Mouse (Mus musculus) erythroid progenitor cell, adult 5-6 weeks (primary cell): ENCODE measurements around the gene Fuca1. TPM values are rescaled to one million over a fixed set of nuclear protein-coding genes. Genes with fewer than 3 reads are reported as not detected.

Experiments used
- ATAC-seq: replicated peaks from 2 replicates; pipeline ENCODE4 v1.8.0; 2016; ENCODE audit warnings: moderate number of reproducible peaks, mild to moderate bottlenecking, moderate TSS enrichment, inconsistent platforms; ENCODE audit not compliant: poor library complexity, low FRiP score, severe bottlenecking
- total RNA-seq, 2 experiments: library from RNA; stranded (forward) in 1 of 2; stranded (reverse) in 1 of 2; fragments of 150-400 nt in 1 of 2; fragments of 186-747, 209-891 nt in 1 of 2; gene quantifications; 2 replicates each; pipeline versions ENCODE4 v1.2.3 to v1.2.4; 2015 to 2017; ENCODE audit warnings: low replicate concordance in 2 of 2

The Fuca1 gene
- total RNA-seq, 2 experiments from 2014 or later, result 38.9 to 45.3 TPM

DNA sequence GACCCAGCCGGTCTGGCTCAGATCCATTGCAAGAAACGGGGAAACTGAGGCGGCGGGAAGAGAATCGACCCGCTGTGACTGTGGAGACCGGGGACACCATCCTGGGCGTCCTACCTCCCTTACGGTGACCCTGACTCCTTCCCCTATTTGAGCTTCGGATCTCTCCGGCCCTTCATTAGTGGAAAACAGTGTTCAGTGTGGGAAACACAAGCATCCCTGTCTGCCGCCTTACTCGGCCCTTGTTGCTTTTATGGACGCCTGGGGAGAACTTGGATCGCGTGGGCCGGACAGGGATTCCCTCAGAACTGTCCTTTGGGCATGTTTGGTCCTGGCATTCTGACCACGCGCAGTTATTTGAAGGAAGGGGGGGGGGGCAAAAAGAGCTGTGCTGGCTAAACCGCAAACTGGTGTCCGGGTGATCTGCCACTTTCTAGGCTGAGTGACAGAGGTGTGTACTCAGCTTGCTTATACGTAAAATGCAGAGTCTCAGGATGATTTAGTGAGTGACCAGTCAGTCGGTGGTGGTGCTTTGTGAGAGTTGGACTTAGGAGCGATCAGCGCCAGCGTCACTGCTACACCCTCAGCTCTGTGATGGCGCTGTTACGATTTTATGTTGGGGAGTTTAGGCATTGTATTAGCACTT, 26.2 kb downstream of the Fuca1 start:
- peak; percentile 59 for ATAC-seq

DNA sequence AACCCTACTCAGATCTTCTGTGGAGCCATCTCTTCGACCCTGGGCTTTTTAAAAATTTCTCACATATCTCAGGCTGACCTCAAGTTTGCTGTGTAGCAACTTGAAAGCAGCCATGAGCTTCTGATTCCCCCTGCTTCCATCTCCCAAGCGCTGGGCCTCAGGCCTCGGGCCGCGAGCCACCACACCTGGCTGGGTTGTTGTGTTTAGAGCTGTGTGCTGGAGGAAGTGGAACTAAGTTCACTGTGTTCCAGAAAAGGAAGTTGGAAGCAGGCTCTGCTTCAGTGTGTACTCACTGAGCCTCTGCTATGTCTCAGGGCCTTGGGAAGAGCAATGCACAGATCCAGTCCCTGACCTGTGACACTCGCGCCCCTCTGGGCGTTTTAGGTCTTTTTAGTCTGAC, 27.6 kb downstream of the Fuca1 start:
- ATAC-seq, result no peak

DNA sequence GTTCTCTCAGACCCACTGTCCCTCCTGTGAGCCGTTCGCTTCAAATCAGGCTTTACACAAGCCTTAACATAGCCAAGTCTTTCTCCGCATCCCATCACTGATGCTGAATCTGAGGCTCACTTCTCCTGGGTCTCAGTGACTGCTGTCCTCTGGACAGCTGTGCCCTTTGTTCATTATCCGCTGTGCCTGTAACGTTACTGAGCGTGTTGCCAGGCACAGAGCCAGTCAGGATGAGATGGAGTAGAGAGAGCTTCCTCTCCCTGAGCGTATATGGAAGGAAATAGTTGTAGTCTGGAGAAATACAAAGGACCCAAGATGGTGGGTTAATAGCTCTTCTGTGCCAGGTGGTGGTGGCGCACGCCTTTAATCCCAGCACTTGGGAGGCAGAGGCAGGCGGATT, 28.9 kb downstream of the Fuca1 start:
- ATAC-seq, result no peak

DNA sequence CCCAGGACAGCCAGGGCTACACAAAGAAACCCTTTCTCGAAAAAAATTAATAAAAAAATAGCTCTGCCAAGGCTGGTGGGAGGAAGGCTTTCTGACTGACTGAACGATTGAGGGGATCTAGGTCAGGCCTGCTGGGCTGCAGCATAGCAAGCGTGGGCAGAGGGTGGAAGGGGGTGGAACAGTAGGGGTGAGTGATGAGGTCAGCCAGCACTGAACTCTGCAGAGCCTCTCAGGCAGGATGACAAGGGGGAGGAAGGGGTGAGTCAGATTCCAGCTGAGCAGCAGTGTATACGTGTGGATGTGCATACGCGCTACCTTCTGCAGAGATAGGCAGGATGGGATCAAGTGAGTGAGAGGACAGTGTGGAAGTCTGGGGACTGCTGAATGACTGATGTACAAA, 29.4 kb downstream of the Fuca1 start:
- ATAC-seq, result no peak

DNA sequence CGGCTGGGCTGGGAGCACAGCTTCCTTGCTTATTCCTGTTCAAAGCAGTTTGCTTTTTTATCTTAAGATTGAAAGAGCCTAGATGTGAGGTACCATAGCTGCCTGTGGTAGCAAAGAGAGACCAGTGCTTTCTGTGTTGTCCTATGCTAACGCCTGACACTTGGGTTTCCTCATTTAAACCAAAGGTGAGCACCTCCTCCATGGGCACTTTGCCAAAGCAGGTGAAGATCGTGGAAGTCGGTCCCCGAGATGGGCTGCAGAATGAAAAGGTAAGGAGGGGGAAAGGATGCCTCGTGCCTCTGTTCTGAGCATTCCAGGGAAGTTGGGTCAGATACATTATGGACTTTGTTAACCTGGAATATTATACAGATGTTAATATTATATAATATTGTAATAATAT, 29.8 kb downstream of the Fuca1 start:
- no peak for ATAC-seq

DNA sequence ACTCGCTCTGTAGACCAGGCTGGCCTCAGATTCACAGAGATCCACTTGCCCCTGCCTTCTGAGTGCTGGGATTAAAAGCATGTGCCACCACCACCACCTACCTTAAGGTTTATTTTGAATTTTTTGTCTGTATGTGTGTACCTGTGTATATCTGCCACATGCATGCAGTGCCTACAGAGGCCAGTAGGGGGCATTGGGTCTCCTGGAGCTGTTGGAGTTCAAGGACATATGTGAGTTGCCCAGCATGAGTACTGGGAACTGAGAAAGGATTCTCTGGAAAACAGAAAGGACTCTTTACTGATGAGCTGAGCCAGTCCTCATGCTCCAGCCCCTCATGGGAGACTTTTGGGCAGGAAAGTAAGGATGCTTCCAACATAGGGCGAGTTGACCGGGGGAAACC, 31.0 kb downstream of the Fuca1 start:
- ATAC-seq, result no peak

DNA sequence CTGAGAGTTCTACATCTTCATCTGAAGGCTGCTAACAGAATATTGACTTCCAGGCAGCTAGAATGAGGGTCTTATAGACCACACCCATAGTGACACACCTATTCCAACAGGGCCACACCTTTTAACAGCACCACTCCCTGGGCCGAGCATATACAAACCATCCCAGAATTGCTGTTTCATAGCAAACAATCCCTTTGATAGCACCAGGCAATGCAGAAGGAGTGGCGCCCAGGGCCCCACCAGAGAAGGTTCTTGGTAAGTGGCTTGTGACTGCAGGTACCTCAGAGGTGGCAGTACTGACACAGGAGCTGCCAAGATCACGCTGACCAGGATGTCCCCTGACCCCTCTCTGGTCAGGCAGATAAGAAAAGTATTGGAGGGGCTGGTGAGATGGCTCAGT, 32.6 kb downstream of the Fuca1 start:
- no peak for ATAC-seq

DNA sequence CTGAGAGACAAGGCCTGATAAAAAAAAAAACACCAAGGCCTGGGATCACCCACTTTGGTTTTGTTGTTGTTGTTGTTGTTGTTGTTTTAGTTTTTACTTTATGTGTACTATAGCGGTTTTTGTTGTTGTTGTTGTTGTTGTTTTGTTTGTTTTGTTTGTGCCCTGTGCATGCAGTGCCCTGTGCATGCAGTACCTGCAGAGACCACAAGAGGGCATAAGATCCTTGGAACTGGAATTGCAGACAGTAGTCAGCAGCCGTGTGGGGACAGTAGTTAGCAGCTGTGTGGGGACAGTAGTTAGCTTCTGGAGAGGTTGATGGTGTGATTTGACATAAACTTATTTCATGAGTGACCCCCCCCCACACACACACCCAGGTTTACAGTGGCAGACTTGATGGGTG, 33.7 kb downstream of the Fuca1 start:
- ATAC-seq, result peak; percentile 79

DNA sequence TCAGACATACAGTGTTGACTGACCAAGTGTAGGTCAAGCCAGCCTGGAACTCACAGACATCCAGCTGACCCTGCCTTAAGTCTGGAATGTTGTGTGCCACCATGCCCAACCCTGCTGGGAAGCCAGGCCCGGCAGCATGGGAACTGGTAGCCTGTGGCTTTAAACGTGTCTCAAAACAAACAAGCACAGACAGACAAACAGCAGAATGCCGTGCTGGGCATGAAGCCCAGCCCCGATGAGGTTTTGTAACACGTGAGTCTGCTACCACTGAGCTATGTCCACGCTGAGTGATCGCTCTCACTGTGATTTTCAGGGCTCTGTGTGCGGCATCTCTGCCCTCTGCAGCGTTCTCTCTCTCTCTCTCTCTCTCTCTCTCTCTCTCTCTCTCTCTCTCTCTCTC, 35.4 kb downstream of the Fuca1 start:
- no peak for ATAC-seq

DNA sequence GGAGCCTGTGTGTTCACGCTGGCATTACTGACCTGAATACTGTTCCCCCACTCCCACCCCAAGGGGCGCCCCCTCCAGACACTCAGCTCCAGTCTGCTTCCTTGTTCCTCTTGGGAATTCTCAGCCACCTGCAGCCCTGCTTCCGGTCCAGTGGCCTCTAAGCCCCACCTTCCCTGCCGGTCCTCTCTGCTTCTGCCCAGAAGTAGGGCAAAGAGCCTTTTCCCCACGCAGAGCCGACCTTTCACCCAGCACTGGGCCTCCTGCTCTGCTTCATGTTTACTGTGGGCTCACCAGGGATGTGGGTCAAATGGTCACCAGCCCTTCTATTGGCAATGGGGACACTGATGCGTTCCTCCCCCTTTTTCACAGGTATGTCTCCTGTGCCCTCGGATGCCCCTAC, 37.8 kb downstream of the Fuca1 start:
- ATAC-seq, result no peak

DNA sequence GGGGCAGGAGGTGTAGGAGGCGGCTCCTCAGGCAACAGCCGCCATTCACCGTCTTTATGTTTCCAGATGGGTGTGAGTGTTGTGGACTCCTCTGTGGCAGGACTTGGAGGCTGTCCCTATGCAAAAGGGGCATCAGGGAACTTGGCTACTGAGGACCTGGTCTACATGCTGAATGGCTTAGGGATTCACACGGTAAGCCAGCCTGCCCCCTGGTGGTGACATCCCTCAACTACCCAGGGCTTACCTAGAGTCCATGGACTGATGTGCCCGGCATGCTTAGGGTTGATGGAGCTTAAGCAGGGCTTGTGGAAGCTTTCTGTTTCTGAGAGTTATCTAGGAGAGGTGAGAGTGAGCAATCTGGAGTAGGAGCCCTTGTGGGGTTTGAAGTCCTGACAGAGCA, 40.2 kb downstream of the Fuca1 start:
- peak; percentile 44; the same call in 1 of the 2 replicates for ATAC-seq

DNA sequence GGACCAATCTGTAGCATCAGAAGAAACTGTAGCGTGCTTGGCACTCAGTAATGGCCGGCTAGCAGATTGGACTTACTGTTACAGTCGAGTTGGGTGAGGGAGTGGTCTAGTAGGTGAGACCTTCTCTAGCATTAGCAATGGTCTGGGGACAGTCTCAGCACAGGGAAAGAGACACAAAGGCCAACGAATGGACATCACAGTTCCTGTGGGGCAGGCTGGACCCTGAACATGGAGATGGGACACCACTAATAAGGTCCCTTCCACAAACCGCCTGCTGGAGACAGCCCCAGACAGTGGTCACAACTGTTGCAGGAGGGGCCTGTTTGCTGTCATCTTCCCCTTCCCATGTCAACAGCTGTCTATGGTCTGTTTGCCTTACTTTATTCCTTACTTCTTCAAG, 41.2 kb downstream of the Fuca1 start:
- ATAC-seq, result no peak

DNA sequence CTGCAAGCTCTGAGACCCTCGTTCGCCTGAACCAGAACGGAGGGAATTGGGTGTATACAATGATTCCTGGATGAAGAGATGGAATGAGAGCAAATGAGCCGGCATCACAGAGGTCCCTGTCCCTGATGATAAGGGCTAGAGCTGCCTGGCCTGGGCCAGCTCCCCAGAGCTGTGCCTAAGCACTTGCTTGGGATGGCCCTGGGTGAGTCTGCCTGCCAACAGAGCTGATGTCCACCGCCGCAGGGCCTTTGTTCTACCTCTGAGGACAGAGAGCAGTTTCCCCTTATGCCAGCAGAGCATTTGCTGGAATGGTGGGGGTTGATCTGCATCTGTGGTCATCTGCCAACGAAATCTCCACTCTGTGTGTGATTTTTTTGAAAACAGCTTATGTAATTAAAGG, 41.7 kb downstream of the Fuca1 start:
- ATAC-seq, result no peak

DNA sequence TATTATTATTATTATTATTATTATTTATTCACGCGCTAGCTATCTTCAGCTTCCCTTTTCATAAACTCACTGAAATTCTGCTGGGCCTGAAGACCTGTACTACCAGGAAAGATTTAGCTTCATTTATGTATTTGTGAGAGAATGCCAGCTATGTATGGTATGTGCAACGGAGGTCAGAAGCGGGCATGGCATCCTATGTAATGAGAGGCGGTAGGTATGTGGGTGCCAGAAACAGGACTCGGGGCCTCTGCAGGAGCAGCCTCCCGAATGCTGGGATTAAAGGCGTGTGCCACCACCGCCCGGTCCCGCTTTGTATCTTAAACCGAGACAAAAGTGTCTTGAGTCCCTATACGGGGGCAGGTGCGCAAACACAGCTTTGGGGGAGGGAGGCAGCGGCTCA, 42.4 kb downstream of the Fuca1 start:
- ATAC-seq, result no peak

DNA sequence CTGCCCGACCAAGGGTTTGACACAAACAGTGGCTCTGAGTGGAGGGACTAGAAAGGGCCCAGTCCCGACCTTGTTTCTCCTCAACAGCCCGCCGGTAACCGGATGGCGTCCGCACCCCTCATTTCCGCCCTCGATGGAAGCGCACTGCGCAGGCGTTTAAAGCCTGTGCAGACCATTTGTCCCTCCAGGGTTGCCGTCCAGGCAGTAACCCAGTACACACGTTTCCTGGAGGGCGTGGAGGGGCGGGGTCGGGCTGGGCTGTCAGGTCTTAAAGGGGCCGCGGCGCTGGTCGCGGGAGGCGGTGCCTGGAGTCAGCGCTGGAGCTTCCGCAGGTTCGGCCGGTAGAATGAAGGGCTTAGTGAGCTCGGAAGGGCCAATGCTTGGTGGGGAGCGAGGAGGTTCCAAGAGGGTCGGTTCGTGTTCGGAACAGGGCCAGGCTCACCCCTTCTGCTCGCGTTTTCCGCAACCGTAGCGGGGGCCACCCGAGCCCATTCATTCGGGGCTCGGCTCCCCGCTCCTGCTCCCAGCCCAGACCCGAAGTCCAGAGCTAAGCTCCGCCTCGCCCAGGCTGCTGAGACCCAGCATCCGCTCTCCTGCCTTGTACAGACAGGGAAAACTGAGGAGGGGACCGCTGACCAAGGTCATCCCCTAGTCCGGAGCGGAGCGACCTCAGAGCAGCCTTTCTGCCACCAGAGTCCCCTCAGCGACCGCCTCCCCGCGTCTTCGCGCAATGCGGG, 43.1 kb downstream of the Fuca1 start, which contains the start of gene Gale:
Gale (plus strand) TSS at position 271 of the 737 bp plus-strand sequence.
- peak; percentile 81 for ATAC-seq

DNA sequence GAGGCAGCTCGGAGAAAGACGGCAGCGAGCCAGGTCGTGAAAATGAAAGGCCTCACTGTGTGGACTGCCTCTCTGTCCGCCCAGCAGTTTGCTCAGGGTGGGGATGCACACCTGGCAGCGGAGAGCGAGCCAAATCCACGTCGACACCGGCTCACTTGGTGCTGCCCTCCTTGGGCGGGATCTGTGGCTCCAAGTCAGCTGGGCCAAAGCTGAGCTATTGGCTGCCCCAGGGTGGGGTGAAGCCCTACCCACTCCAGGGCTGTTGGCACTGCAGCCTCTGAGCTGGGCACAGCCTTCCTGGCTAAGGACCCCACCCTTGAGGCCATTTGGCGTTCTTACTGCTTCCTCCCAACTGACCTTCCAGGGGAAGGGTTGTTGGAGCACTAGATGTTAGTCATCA, 43.9 kb downstream of the Fuca1 start:
- peak; percentile 64 for ATAC-seq

DNA sequence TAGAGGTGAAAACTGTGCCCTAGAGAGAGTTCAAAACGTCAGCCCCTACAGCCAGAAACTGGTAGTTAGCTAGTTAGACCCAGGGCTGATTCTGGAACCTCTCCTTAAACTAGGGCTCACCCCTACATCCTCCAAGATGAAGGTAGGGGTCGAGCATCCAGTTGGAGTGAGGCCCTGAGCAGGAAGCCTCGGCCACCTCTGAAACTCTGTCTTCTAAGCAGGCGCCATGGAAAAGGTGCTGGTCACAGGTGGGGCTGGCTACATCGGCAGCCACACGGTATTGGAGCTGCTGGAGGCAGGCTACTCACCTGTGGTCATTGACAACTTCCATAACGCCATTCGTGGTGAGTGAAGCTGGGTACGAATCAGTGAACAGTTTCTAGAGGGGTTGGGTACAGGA, 44.6 kb downstream of the Fuca1 start:
- no peak for ATAC-seq

DNA sequence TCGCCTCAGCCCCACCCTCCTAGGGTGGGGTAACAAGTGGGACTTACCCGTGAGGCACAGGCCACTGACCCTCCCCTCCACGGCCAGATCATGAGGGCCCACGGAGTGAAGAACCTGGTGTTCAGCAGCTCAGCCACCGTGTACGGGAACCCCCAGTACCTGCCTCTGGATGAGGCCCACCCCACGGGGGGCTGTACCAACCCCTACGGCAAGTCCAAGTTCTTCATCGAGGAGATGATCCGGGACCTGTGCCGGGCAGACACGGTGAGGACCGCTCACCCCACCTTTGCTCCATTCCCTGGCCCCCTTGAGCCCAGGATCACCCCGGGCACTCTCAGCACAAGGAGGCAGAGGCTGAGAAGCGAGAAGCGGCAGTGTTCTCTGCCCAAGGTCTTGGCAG, 45.7 kb downstream of the Fuca1 start:
- ATAC-seq, result no peak

DNA sequence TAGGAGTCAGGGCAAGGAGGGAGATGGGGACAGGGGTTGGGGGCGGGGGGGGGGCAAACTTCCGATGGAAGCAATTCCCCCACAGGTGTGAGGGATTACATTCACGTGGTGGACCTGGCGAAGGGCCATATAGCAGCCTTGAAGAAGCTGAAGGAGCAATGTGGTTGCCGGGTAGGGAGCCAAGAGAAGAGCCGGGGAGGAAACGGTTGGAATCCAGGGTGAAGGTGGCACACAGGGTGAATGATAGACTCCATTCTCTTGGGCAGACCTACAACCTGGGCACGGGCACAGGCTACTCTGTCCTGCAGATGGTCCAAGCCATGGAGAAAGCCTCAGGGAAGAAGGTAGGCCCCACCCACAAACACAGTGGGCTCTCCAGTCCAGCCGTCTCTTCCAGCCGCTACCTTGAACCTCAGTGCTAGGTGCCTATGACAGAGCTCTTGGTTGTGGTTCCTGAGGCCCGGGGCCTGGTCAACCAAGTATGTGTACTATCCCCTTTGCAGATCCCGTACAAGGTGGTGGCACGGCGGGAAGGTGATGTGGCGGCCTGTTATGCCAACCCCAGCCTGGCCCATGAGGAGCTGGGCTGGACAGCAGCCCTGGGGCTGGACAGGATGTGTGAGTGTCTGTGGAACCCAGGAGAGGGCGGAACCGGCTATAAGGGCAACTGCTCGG, 46.7 kb downstream of the Fuca1 start:
- ATAC-seq, result no peak

DNA sequence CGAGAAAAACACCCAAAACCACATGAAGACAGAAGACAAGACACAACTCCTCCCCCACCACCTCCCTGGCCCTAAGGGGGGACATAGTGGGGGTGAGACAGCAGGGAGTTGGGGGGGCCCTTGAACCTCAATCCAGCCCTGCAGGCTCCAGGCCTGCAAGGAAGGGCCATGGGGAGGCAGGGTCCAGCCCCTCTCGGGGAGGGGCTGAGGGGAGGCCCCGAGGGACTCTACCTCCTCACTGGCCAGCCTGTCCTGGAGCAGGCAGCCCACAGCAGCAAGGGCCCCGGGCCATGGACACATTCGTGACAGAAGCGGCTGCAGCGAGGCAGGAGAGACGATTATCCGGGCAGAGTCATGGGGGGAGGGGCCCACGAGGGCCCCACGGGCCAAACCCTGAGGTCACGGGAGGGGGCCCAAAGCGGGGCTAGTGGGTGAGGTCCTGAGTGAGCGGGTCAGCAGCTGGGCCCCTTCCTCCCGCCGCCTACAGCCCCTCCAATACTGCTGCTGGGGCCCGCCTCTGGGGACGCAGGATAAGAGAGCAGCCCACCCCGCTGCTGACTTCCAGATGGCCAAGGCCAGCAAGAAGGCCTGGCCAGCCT, 47.8 kb downstream of the Fuca1 start:
- ATAC-seq, result no peak
